Mouse (Mus musculus): ENCODE results near the gene Hsp90aa1.

DNA sequence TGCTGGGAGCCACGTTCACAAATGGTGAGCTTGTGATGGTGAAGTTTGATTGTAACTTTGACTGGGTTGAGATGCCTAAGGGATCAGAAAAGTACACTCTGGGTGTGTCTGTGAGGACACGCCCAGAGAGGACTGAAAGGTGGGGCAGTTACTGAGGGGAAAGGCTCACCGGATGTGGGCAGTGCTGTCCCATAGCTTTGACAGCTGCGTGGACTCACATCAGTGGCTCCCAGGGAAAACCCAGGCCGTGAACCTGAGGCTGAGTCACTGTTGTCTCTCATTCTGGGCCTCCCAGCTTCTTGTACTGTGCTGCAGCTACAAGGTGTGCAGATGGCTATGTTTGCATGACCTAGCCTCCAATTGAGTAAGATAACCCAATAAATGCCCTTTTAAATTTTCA, 23.0 kb upstream of the Hsp90aa1 start:
- TF ChIP-seq CTCF (IDR thresholded peaks at IDR 0.05; ENCODE audit: borderline replicate concordance, insufficient read depth, low read depth, low read length) (no peak), POLR2A (IDR thresholded peaks at IDR 0.05; ENCODE audit: borderline replicate concordance, insufficient read depth, low read length) (no peak)
